Mouse (Mus musculus): ENCODE data around the gene L2hgdh. TPM values are rescaled to one million over a fixed set of nuclear protein-coding genes. Genes with fewer than 3 reads are reported as not detected.

L2hgdh gene
- polyA plus RNA-seq, 1 experiment from 2014 or later = 9.0 TPM

DNA sequence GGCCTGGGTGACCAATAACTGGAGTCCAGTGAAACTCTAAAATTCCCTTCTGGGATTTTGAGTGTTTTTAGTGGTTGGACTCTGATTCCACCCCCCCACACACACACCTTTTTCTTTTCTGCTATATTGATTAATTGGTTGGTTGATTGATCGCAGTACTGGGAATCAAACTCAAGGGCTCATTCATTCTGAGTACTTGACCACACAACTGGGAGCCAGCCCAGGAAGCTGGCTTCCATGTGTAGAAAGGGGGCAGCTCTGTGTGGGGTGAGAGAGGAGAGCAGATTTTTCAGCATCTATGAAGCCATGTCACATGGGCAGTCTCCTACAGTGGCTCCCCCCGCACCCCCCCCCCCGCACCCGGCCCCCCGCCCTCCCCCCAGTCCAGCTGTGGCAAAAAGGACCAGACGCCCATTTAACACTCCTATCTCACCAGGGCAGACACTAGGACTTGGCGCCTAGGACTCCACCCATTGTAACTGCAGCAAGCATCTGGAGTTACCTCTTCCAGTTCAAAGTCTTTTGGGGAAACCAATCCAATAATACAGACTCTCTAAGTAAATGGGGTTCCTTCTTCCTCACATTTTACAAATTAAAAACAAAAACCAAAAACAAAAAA is 34.7 kb upstream of the L2hgdh start:
- ATAC-seq = no peak

DNA sequence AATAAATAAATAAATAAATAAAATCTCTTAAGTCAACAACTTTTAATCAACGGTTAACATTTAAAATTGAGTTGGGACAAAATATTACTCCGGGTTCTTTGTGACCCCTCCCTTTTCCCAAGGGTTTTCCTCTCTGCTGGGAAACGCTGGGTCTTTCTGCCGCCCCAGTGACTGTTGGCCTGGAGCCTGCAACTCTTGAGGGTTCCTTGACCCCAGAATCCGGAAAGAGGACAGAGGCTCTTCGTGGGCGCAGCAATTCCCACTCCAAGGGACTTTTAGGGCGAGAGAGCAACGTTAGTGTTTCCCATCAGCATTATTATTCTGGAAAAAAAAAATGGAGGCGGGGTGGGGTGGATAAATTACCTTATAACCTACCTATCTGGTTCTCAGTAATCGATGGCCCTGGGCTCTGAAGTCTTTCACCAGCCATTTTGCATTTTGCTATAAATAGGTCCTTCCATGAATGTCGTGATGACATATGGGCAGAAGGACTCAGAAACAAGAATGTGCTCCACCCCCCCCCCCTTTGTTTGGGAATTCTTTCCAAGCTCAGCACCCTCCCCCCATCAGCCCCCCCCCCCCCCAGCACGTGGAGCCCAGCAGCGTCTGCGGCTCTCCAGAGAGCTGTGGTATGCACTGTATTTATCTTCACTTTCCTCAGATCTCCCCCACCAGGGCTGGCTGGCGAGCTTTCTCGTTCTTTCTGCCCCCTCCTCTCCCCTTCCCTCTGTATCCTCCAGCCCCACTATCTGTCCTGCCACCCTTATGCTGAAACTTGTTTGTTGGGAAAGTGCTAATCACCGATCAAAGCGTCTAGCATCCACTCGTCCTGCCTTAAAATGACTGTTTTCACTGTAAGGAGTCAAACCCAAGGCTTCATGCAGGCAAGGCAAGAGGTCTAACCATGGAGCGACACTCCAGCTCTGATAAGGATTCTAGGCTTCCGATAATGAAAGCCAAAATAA is 33.8 kb upstream of the L2hgdh start:
- Histone ChIP-seq H3K4me3 (ENCODE audit: low read depth, low read length) (no peak overlapping the region), H3K27ac (ENCODE audit: low read depth, low read length) (no peak overlapping the region), H3K4me2 (ENCODE audit: low read length) (peak overlapping the region; percentile 35), H3K36me3 (ENCODE audit: control insufficient read depth, insufficient read depth, low read length) (no peaks in the 10 kb centered on the region), H3K9ac (ENCODE audit: low read length) (no peak overlapping the region), H3K27me3 (replicated peaks; ENCODE audit: control insufficient read depth, insufficient read depth, low read length) (no peaks in the 10 kb centered on the region), H3K4me1 (ENCODE audit: control insufficient read depth, insufficient read depth, low read length) (0 out of 2 replicates have a peak, but pooled peaks cover 9% of the 10 kb centered on the region), H3K9me3 (replicated peaks; ENCODE audit: control insufficient read depth, low read length) (no peaks in the 10 kb centered on the region)
- DNase-seq (ENCODE audit: low spot score) = peak; percentile 46
- ATAC-seq = peak; percentile 35
- 12% methylated on average over 22 of the region's 22 CpGs for WGBS

More for the DNA sequence above, 34.7 kb upstream of the L2hgdh start:
- Histone ChIP-seq H3K4me3 (ENCODE audit: low read depth, low read length) (no peak overlapping the region), H3K4me2 (ENCODE audit: low read length) (peak overlapping the region; percentile 35; the same call in 1 of the 2 replicates), H3K4me1 (ENCODE audit: control insufficient read depth, insufficient read depth, low read length) (0 out of 2 replicates have a peak, but pooled peaks cover 9% of the 10 kb centered on the region), H3K27ac (ENCODE audit: low read depth, low read length) (no peak overlapping the region), H3K27me3 (replicated peaks; ENCODE audit: control insufficient read depth, insufficient read depth, low read length) (no peaks in the 10 kb centered on the region), H3K9ac (ENCODE audit: low read length) (no peak overlapping the region), H3K36me3 (ENCODE audit: control insufficient read depth, insufficient read depth, low read length) (no peaks in the 10 kb centered on the region), H3K9me3 (replicated peaks; ENCODE audit: control insufficient read depth, low read length) (no peaks in the 10 kb centered on the region)
- 63% methylated on average over 7 of the region's 7 CpGs for WGBS
- no peak for DNase-seq (ENCODE audit: low spot score)

DNA sequence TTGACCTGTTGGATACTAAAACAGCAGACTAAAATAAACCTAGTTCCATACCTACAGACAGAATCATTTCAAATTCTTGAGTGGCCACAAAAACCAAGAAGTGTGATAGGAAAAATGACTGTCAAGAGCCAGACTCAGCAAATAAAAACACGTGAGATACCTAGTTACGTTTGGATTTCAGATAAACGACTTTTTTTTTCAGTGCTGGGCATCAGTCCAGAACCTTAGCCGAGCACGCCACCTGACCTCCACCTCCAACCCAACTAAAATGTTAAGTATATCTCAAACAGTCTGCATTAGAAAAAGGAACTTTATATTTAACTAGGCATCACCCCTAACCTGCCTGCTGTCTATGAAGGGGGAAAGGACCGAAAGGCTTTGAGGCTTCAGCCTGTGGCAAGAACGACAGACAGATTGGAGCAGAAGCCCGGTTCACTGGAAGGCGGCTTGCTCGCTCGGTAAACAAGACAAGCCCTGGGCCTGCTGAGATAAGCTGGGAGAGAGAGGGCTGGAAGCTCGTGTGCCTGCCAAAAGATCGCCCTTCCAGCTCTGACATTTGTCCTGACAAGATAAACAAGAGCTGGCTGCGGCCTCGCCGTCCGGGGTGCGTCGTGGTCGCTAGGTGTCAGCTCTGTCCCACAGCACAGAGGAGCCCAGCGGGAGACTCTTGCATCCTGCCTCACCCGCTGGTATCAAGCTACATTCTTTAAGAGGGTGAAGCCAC is 32.9 kb upstream of the L2hgdh start:
- no peaks in the 10 kb centered on the region for H3K9me3 ChIP-seq (replicated peaks; ENCODE audit: control insufficient read depth, low read length)
- 0 out of 2 replicates have a peak, but pooled peaks cover 9% of the 10 kb centered on the region for H3K4me1 ChIP-seq (ENCODE audit: control insufficient read depth, insufficient read depth, low read length)
- DNase-seq (ENCODE audit: low spot score) = peak; percentile 75
- no peak overlapping the region for H3K4me3 ChIP-seq (ENCODE audit: low read depth, low read length)
- H3K27me3 ChIP-seq (replicated peaks; ENCODE audit: control insufficient read depth, insufficient read depth, low read length) = no peaks in the 10 kb centered on the region
- no peak overlapping the region for H3K27ac ChIP-seq (ENCODE audit: low read depth, low read length)
- H3K9ac ChIP-seq (ENCODE audit: low read length) = peak overlapping the region; percentile 38; the same call in 1 of the 2 replicates
- H3K36me3 ChIP-seq (ENCODE audit: control insufficient read depth, insufficient read depth, low read length) = no peaks in the 10 kb centered on the region
- WGBS = 13% methylated on average over 22 of the region's 22 CpGs
- peak overlapping the region; percentile 35 for H3K4me2 ChIP-seq (ENCODE audit: low read length)
- peak; percentile 90 for ATAC-seq

DNA sequence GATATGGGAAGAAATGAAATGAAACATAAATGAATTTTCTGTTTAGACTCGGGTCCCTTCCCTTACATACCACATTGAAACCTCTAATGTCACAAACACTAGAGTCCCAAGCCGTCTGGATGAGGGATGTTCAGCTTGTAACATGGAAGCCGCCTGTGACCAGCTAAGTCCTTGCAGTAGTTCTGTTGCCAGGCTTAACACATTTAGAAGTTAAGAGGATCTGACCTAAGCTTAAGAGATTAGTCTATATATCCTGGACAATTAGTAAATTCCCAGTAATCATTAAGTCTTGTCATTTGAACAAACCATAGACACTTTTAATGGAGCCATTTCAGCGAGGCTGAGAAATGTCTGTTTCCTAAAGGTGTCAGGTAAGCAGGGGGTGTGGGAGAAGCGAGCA is 31.3 kb upstream of the L2hgdh start:
- 0 out of 2 replicates have a peak, but pooled peaks cover 9% of the 10 kb centered on the region for H3K4me1 ChIP-seq (ENCODE audit: control insufficient read depth, insufficient read depth, low read length)
- no peak overlapping the region for H3K9ac ChIP-seq (ENCODE audit: low read length)
- H3K36me3 ChIP-seq (ENCODE audit: control insufficient read depth, insufficient read depth, low read length) = no peaks in the 10 kb centered on the region
- H3K27me3 ChIP-seq (replicated peaks; ENCODE audit: control insufficient read depth, insufficient read depth, low read length) = no peaks in the 10 kb centered on the region
- no peak overlapping the region for H3K27ac ChIP-seq (ENCODE audit: low read depth, low read length)
- ATAC-seq (no peak), DNase-seq (ENCODE audit: low spot score) (no peak)
- H3K9me3 ChIP-seq (replicated peaks; ENCODE audit: control insufficient read depth, low read length) = no peaks in the 10 kb centered on the region
- 77% methylated on average over 5 of the region's 5 CpGs for WGBS
- H3K4me2 ChIP-seq (ENCODE audit: low read length) = no peak overlapping the region
- no peak overlapping the region for H3K4me3 ChIP-seq (ENCODE audit: low read depth, low read length)

DNA sequence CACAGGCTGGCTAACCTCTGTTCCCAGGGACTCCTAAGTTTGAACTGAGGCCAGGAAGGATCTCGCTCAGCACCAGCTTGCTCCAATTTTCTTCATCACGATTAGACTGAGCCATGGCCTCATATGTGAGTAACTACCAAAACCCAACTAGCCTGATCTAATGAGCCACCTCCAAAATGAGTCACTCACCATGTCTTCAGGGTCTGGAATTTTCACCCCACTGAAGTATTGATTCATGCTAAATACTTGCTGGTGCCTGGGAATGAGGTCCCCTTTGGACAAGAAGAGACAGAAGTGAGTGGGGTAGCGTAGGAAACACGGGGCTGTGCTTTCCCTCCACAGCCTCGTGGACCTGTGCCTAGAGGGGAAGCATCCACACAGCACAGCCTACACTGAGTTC is 29.3 kb upstream of the L2hgdh start:
- Histone ChIP-seq H3K9ac (ENCODE audit: low read length) (no peak overlapping the region), H3K27me3 (replicated peaks; ENCODE audit: control insufficient read depth, insufficient read depth, low read length) (no peaks in the 10 kb centered on the region), H3K4me3 (ENCODE audit: low read depth, low read length) (no peak overlapping the region), H3K27ac (ENCODE audit: low read depth, low read length) (no peak overlapping the region), H3K4me1 (ENCODE audit: control insufficient read depth, insufficient read depth, low read length) (0 out of 2 replicates have a peak, but pooled peaks cover 8% of the 10 kb centered on the region), H3K4me2 (ENCODE audit: low read length) (no peak overlapping the region), H3K36me3 (ENCODE audit: control insufficient read depth, insufficient read depth, low read length) (no peaks in the 10 kb centered on the region), H3K9me3 (replicated peaks; ENCODE audit: control insufficient read depth, low read length) (no peaks in the 10 kb centered on the region)
- WGBS = 87% methylated on average over 5 of the region's 5 CpGs
- ATAC-seq (no peak), DNase-seq (ENCODE audit: low spot score) (no peak)

DNA sequence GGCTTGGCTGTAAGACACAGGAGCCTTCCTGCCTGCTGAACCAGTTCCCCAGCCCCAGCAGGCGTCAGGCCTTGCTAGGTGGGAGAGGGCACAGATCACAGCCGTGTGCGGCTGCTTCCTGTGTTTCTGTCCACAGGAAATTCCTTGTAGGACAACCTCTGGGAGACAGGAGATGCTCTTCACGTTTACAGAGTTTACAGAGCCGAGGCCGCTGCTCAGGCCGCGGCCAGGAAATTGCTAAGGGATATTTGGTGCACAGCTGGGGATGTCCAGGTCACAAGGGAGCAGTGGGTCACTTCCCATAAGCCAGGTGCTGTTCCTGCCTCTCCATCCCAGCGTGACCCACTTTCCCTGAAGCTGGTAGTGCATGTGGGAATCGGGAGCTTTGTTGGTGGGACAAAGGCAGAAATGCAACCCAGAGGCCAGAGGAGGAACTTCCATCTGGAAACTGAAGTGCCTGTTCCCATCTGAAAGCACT is 27.2 kb upstream of the L2hgdh start:
- Histone ChIP-seq H3K4me2 (ENCODE audit: low read length) (no peak overlapping the region), H3K4me3 (ENCODE audit: low read depth, low read length) (no peak overlapping the region), H3K27me3 (replicated peaks; ENCODE audit: control insufficient read depth, insufficient read depth, low read length) (no peaks in the 10 kb centered on the region), H3K27ac (ENCODE audit: low read depth, low read length) (no peak overlapping the region), H3K9me3 (replicated peaks; ENCODE audit: control insufficient read depth, low read length) (no peaks in the 10 kb centered on the region), H3K4me1 (ENCODE audit: control insufficient read depth, insufficient read depth, low read length) (no peaks in the 10 kb centered on the region), H3K9ac (ENCODE audit: low read length) (no peak overlapping the region; the same call in 1 of the 2 replicates), H3K36me3 (ENCODE audit: control insufficient read depth, insufficient read depth, low read length) (no peaks in the 10 kb centered on the region)
- ATAC-seq (no peak), DNase-seq (ENCODE audit: low spot score) (no peak)
- 40% methylated on average over 10 of the region's 10 CpGs for WGBS

DNA sequence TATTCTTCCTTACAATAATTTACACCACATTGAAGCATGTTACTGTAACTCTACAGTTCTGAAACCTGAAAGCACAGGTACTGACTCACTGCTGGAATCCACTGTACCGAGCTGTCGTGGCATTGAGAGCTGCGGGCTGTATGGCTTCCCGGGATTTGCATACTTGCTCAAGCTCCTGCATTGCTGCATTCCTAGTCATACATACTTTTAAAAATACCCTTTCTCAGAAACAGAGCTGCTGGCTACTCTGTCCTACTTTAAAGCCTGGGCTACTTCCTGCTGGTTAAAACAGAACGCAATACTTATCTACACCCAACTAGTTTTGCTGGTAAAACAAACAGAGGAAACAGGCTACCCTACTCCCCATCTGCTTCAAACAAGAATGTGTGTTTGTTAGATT is 19.5 kb upstream of the L2hgdh start:
- ATAC-seq = no peak
- 94% methylated on average over 5 of the region's 5 CpGs for WGBS

DNA sequence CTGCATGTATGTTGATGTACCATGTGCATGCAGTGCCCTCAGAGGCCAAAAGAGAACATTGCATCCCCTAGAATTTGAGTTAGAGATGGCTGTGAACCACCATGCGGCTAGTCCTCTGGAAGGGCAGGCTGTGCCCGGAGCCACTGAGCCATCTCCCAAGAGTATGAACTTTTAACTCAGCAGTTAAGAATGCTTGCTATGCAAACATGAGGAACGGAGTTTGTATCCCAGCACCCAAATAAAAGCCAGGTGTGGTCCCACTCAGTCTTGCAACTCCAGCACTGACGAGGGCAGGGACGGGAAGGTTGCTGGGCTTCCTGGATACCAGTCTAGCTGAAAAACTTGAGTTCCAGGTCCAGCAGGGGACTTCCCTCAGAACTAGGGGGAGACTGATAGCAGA is 17.3 kb upstream of the L2hgdh start:
- Histone ChIP-seq H3K4me3 (ENCODE audit: low read depth, low read length) (no peak overlapping the region), H3K9me3 (replicated peaks; ENCODE audit: control insufficient read depth, low read length) (no peaks in the 10 kb centered on the region), H3K36me3 (ENCODE audit: control insufficient read depth, insufficient read depth, low read length) (no peaks in the 10 kb centered on the region), H3K4me1 (ENCODE audit: control insufficient read depth, insufficient read depth, low read length) (no peaks in the 10 kb centered on the region), H3K27me3 (replicated peaks; ENCODE audit: control insufficient read depth, insufficient read depth, low read length) (no peaks in the 10 kb centered on the region), H3K9ac (ENCODE audit: low read length) (no peak overlapping the region), H3K27ac (ENCODE audit: low read depth, low read length) (no peak overlapping the region), H3K4me2 (ENCODE audit: low read length) (no peak overlapping the region)
- ATAC-seq = no peak
- WGBS = 92% methylated on average over 5 of the region's 5 CpGs
- no peak for DNase-seq (ENCODE audit: low spot score)

More for the DNA sequence above, 19.5 kb upstream of the L2hgdh start:
- no peak for DNase-seq (ENCODE audit: low spot score)
- no peaks in the 10 kb centered on the region for H3K36me3 ChIP-seq (ENCODE audit: control insufficient read depth, insufficient read depth, low read length)
- no peaks in the 10 kb centered on the region for H3K27me3 ChIP-seq (replicated peaks; ENCODE audit: control insufficient read depth, insufficient read depth, low read length)
- no peak overlapping the region for H3K4me3 ChIP-seq (ENCODE audit: low read depth, low read length)
- no peaks in the 10 kb centered on the region for H3K4me1 ChIP-seq (ENCODE audit: control insufficient read depth, insufficient read depth, low read length)
- no peak overlapping the region for H3K4me2 ChIP-seq (ENCODE audit: low read length)
- no peak overlapping the region for H3K27ac ChIP-seq (ENCODE audit: low read depth, low read length)
- no peaks in the 10 kb centered on the region for H3K9me3 ChIP-seq (replicated peaks; ENCODE audit: control insufficient read depth, low read length)
- H3K9ac ChIP-seq (ENCODE audit: low read length) = no peak overlapping the region
